Mouse (Mus musculus): ENCODE results near the gene Gm45783.
A peak's percentile ranks its signal among the peaks of the same experiment; 100 is the strongest.
"Not testable (repeated sequence)": the region's sequence is repeated elsewhere in the genome, so short reads cannot be mapped to it uniquely, and the experiment has no call there.

Gene Gm45783

GRCm38 (mm10) chr7:7374431-7374830 lies at the start of gene Gm45783:
Gene Gm45783 (minus strand): TSS chr7:7374573.
- DNase-seq, result peak; percentile 6

DNA sequence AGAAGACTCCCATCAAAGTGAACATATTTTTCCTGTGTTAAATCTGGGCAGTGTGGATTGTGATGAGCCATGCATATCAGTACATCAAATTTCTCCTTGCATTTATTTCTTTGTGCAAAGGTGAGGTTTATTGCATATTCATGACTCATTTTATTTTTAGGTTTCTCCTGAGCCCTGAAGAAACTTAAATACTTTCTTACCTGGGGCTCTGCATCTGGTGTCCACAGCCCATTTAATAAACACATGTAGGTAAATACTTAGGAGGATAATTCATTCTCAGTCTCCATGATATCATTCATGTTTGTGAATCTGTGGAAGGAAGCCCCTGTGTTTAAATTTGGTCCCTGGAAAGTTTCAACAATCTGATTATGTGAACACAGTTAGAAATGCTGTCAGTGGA lies 25.2 kb upstream of the Gm45783 start, which contains the start of gene Vmn2r31:
TSS of gene Vmn2r31 (minus strand) at position 101 of the 400 bp plus-strand sequence.
- not testable (repeated sequence) for DNase-seq

DNA sequence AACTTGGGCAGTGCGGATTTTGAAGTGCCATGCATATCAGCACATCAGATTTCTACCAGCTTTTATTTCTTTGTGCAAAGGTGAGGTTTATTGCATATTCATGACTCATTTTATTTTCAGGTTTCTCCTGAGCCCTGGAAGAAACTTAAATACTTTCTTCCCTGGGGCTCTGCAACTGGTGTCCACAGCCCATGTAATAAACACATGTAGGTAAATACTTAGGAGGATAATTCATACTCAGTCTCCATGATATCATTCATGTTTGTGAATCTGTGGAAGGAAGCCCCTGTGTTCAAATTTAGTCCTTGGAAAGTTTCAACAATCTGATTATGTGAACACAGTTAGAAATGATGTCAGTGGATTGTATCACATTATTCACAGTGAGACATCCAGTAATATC lies 36.9 kb downstream of the Gm45783 start, which contains the start of gene Vmn2r30:
TSS of gene Vmn2r30 (minus strand) at position 101 of the 400 bp plus-strand sequence.
- DNase-seq, result not testable (repeated sequence)

DNA sequence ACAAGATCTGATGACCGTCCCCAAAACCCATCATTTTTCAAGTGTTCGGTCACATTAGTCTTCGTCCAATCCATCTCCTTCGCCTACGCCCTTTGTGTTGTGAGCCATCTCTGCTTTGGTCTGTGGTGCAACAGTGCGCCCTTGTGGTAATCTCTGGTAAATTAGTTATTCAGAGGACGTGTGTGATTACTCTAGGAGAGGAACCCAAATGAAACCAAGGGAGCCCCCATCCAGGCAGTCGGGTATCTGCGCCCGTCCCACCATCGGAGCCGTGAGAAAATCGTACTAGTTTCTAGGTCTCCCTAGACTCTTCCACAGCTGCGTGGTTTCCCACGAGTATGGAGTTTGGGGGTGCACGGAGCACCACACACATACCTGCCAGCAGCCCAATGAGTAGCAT lies 78.8 kb downstream of the Gm45783 start:
- DNase-seq, result peak; percentile 27
